Mouse (Mus musculus): ENCODE data around the gene AC109138.7. TPM values are rescaled to one million over a fixed set of nuclear protein-coding genes. Genes with fewer than 3 reads are reported as not detected.

Gene AC109138.7
- total and polyA plus RNA-seq, 3 experiments, result not detected

GRCm38 (mm10) chr19:4170723-4171392 lies 43.3 kb upstream of the AC109138.7 start:
- Histone ChIP-seq H3K4me3 (no peak overlapping the region), H3K27me3 (ENCODE audit: control insufficient read depth, insufficient read depth, low read length) (no peaks in the 10 kb centered on the region), H3K4me1 (ENCODE audit: control insufficient read depth, insufficient read depth, low read length) (peaks cover 8% of the 10 kb centered on the region), H3K79me2 (replicated peaks; ENCODE audit: control insufficient read depth, insufficient read depth, low read length) (no peaks in the 10 kb centered on the region), H3K9ac (ENCODE audit: low read depth, low read length) (peak overlapping the region; percentile 52; the same call in 1 of the 2 replicates), H3K27ac (peak overlapping the region; percentile 92), H3K36me3 (ENCODE audit: control insufficient read depth, insufficient read depth, low read length) (no peaks in the 10 kb centered on the region)
- intact Hi-C loops (cut with DNase I), result loop anchor here (1.0 to 2.0 kb wide), 2 partner anchors 21 to 58 kb away; partner anchors contain the start of gene Ppp1ca
- 81% methylated on average over 10 of the region's 10 CpGs for WGBS
- TF ChIP-seq POLR2A (IDR thresholded peaks at IDR 0.05; ENCODE audit: insufficient read depth, low read depth, low read length) (no peak), EP300 (IDR thresholded peaks at IDR 0.05; ENCODE audit: insufficient read depth, low read depth, low read length) (no peak), CTCF (IDR thresholded peaks at IDR 0.05) (no peak)
- peak in 1 of 2 experiments; percentile 30 for DNase-seq

GRCm38 (mm10) chr19:4171393-4172290 lies 42.5 kb upstream of the AC109138.7 start:
- Histone ChIP-seq H3K9ac (ENCODE audit: low read depth, low read length) (peak overlapping the region; percentile 52), H3K36me3 (ENCODE audit: control insufficient read depth, insufficient read depth, low read length) (no peaks in the 10 kb centered on the region), H3K4me1 (ENCODE audit: control insufficient read depth, insufficient read depth, low read length) (peaks cover 10% of the 10 kb centered on the region), H3K27ac (peak overlapping the region; percentile 92), H3K79me2 (replicated peaks; ENCODE audit: control insufficient read depth, insufficient read depth, low read length) (no peaks in the 10 kb centered on the region), H3K4me3 (peak overlapping the region; percentile 12; the same call in 1 of the 2 replicates), H3K27me3 (ENCODE audit: control insufficient read depth, insufficient read depth, low read length) (no peaks in the 10 kb centered on the region)
- intact Hi-C loops (cut with DNase I), result loop anchor here (2.0 kb wide), 1 partner anchor 57 kb away; no protein-coding TSS in a partner anchor
- WGBS, result 21% methylated on average over 13 of the region's 13 CpGs
- peak; percentile 65 to 73 for DNase-seq
- TF ChIP-seq EP300 (IDR thresholded peaks at IDR 0.05; ENCODE audit: insufficient read depth, low read depth, low read length) (peak; percentile 54; the same call in 1 of the 2 replicates), POLR2A (IDR thresholded peaks at IDR 0.05; ENCODE audit: insufficient read depth, low read depth, low read length) (peak; percentile 49; the same call in 1 of the 2 replicates), CTCF (IDR thresholded peaks at IDR 0.05) (no peak)

- H3K79me2 ChIP-seq (replicated peaks; ENCODE audit: control insufficient read depth, insufficient read depth, low read length), result no peaks in the 10 kb centered on the region
- H3K27ac ChIP-seq, result peak overlapping the region; percentile 92
- H3K36me3 ChIP-seq (ENCODE audit: control insufficient read depth, insufficient read depth, low read length), result no peaks in the 10 kb centered on the region
- peak; percentile 51 for TF ChIP-seq CTCF (IDR thresholded peaks at IDR 0.05)
- no peak for TF ChIP-seq EP300 (IDR thresholded peaks at IDR 0.05; ENCODE audit: insufficient read depth, low read depth, low read length)
- 0 out of 2 replicates have a peak, but pooled peaks have one; percentile 23 for TF ChIP-seq POLR2A (IDR thresholded peaks at IDR 0.05; ENCODE audit: insufficient read depth, low read depth, low read length)
- H3K9ac ChIP-seq (ENCODE audit: low read depth, low read length), result peak overlapping the region; percentile 6; the same call in 1 of the 2 replicates
- peak in 1 of 2 experiments; percentile 34 for DNase-seq
- intact Hi-C loops (cut with DNase I), result no loop called here
- H3K27me3 ChIP-seq (ENCODE audit: control insufficient read depth, insufficient read depth, low read length), result no peaks in the 10 kb centered on the region
- WGBS, result 60% methylated on average over 11 of the region's 11 CpGs
- peaks cover 10% of the 10 kb centered on the region for H3K4me1 ChIP-seq (ENCODE audit: control insufficient read depth, insufficient read depth, low read length)
- H3K4me3 ChIP-seq, result no peak overlapping the region
Observed at GRCm38 (mm10) chr19:4172925-4173324, 41.2 kb upstream of the AC109138.7 start.

DNA sequence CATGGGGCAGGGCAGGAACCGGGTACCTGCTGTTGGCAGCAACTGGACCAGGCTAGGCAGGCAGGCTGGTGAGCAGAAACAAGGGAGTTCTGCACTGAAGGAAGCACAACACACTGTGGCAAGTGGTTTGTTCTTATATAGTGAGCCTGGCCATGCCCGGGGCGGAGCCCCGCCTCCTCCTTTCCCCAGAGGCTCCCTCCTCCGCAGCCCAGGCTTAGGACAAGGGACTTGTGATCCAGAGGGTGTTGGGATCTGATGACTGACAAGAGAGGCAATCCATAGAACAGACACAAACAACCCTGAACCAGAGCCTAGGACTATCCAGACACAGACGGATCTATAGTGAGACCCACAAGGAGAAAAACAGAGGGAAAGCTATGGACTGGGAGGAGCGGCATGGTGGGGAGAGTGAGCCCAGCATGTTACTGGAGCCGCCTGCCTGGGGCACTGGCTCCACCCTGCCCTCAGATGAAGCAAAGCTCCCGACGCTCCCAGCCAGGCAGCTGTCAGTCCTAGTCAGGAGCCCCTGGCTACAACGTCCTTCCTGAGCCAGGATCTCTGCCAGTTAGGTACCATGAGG lies 38.7 kb upstream of the AC109138.7 start, which contains the start of gene Carns1:
Carns1 (minus strand) TSS at position 112 of the 580 bp plus-strand sequence.
- DNase-seq, result peak; percentile 60 to 69
- H3K4me1 ChIP-seq (ENCODE audit: control insufficient read depth, insufficient read depth, low read length), result peaks cover 7% of the 10 kb centered on the region
- no peaks in the 10 kb centered on the region for H3K36me3 ChIP-seq (ENCODE audit: control insufficient read depth, insufficient read depth, low read length)
- peak within 1 kb of the TSS; percentile 36 for H3K4me3 ChIP-seq
- WGBS, result 8% methylated on average over 11 of the region's 11 CpGs
- no peaks in the 10 kb centered on the region for H3K79me2 ChIP-seq (replicated peaks; ENCODE audit: control insufficient read depth, insufficient read depth, low read length)
- peak within 1 kb of the TSS; percentile 65 for H3K9ac ChIP-seq (ENCODE audit: low read depth, low read length)
- peak; percentile 69 for TF ChIP-seq POLR2A (IDR thresholded peaks at IDR 0.05; ENCODE audit: insufficient read depth, low read depth, low read length)
- no peak for TF ChIP-seq CTCF (IDR thresholded peaks at IDR 0.05)
- peak within 1 kb of the TSS; percentile 79 for H3K27ac ChIP-seq
- intact Hi-C loops (cut with DNase I), result no loop called here
- no peaks in the 10 kb centered on the region for H3K27me3 ChIP-seq (ENCODE audit: control insufficient read depth, insufficient read depth, low read length)

GRCm38 (mm10) chr19:4180411-4180810 lies 33.7 kb upstream of the AC109138.7 start:
- 87% methylated on average over 7 of the region's 7 CpGs for WGBS
- Histone ChIP-seq H3K4me3 (no peak overlapping the region), H3K9ac (ENCODE audit: low read depth, low read length) (no peak overlapping the region), H3K36me3 (ENCODE audit: control insufficient read depth, insufficient read depth, low read length) (no peaks in the 10 kb centered on the region), H3K27ac (no peak overlapping the region), H3K4me1 (ENCODE audit: control insufficient read depth, insufficient read depth, low read length) (peaks cover 8% of the 10 kb centered on the region; the same call in 1 of the 2 replicates), H3K79me2 (replicated peaks; ENCODE audit: control insufficient read depth, insufficient read depth, low read length) (no peaks in the 10 kb centered on the region), H3K27me3 (ENCODE audit: control insufficient read depth, insufficient read depth, low read length) (no peaks in the 10 kb centered on the region)
- no peak for DNase-seq
- TF ChIP-seq CTCF (IDR thresholded peaks at IDR 0.05), result no peak
- TF ChIP-seq POLR2A (IDR thresholded peaks at IDR 0.05; ENCODE audit: insufficient read depth, low read depth, low read length), result no peak
- TF ChIP-seq EP300 (IDR thresholded peaks at IDR 0.05; ENCODE audit: insufficient read depth, low read depth, low read length), result no peak
- intact Hi-C loops (cut with DNase I), result no loop called here
